Mouse (Mus musculus) left cerebral cortex, postnatal 36 days (tissue): ENCODE measurements around the gene Tns3. TPM values are rescaled to one million over a fixed set of nuclear protein-coding genes. Genes with fewer than 3 reads are reported as not detected.

Experiments
- DNase-seq, 2 experiments: peaks; one replicate each; pipeline ENCODE4 v3.0.0; 2021 to 2022; ENCODE audit warnings: low spot score in 2 of 2, mixed read lengths in 1 of 2
- intact Hi-C: fragments of 180-260 bp; cut with DNase I; formaldehyde crosslinking; loops from one replicate; pipeline ENCODE4 v1.15.1; 2025
- total RNA-seq, 2 experiments: library from RNA; stranded (reverse); gene quantifications; 2 replicates each; pipeline ENCODE4 v1.2.3; 2021

The Tns3 gene
- total RNA-seq, 2 experiments from 2014 or later = 36.9 to 39.4 TPM

- no peak for DNase-seq
- intact Hi-C loops = no loop called here
These were observed 19.9 kb upstream of the Tns3 start for GRCm38 (mm10) chr11:8684262-8684661.

- no peak for DNase-seq
- intact Hi-C loops = no loop called here
These were observed 17.0 kb upstream of the Tns3 start for GRCm38 (mm10) chr11:8681356-8681755.

DNA sequence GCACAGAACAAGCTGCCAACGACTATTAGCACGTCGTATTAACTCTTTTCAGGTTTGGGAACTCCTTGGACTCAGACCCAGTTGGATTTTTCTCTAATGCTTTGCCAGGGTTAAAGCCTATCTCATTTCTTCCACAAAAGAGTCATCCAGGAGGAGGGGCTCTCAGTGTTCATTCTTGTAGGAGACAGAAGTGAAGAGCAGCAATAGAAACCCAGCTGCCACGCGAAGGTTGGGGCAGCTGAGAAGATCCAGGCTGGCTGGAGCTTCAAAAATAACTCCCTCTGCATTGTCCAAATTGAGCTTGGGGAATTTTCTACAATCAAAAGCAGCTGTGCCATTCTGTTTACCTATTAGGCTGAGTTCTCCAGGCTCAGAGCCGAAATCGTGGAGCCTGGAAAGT, 16.3 kb upstream of the Tns3 start:
- intact Hi-C loops = no loop called here
- DNase-seq = no peak

DNA sequence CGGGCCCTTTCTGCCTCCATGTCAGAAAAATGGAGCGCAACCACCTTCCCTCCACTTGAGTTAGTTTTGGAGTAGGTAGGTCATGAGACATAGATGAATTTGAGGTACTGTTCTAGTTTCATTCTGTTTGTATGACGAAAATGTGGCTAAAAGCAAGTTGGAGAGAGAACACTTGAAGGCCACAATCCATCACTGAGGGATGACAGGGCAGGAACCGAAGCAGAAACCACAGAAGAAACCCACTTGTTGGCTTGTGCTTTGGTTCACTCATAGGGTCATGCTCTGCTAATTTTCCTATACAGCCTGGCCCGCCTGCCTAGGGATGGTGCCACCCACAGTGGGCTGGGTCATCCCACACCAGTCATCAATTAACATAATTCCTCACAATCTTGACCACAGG, 14.9 kb upstream of the Tns3 start:
- DNase-seq = no peak
- intact Hi-C loops = no loop called here

DNA sequence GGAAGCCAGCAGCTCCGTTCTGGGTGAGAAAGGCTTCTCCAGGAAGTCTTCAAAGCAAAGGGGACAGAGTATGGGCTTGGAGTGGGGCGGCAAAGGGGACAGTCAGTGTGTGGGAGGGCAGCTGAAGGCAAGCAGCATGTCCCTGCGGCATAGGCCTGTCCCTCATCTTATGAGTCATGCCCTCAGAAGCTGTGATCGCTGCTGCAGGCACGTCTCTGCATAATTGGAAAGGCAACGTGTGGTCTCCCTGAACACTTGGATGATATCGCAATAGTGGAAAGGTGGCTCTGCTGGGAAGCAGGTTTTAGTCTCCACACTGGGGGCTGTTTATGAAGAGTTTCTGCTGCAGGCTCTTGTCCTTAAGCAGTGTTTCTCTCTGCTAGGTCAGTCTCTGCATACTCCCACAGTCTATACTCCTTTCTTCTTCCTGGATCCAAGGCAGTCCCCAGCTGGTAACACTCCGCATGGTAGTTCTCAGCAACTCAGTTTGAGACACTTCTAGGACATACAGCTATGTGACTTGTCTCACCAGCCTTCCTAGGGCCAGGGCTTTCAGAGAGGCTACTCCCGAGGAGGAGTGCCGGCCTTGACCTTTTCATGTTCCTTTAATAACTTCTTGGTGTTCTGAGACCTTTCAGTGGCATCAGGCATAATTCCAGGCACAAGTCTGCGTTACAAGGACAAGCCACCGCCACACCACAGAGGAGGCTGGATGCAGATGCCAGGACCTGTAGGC, 14.1 kb upstream of the Tns3 start:
- no peak for DNase-seq
- intact Hi-C loops = no loop called here

DNA sequence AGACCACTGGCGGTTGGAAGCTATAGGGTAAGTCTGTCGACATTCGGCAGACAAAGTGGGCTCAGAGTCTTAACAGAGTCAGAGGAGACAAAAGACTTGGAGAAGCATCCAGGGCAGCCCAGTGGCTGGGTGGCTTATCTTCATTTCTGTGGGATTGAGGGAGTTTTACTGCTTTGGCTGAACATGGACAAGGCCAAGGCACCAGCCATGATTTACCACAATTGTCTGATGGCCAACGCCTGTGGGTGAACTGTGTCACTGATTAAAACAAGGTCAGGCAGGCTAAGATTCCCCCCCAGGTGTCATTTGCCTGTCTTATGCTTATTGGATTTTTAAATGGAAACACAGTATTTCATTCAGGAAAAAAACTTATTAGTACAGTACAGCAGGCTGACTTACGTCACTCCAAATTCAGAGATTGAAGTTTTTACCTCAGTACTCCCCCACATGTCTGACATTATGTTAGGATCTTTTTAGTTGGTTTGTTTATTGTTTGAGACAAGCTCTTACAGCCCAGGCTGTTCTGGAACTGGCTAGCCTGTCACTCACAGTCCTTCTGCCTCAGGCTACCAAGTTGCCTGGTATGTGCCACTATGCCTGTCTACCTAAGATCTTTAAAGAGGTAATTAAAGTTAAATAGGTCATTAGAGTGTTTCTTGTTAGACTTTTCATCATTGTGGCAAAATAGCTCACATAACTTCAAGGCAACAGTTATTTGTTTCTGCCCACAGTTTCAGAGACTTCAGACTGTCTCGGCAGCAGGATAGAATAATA, 11.6 kb upstream of the Tns3 start:
- intact Hi-C loops = no loop called here
- no peak for DNase-seq

DNA sequence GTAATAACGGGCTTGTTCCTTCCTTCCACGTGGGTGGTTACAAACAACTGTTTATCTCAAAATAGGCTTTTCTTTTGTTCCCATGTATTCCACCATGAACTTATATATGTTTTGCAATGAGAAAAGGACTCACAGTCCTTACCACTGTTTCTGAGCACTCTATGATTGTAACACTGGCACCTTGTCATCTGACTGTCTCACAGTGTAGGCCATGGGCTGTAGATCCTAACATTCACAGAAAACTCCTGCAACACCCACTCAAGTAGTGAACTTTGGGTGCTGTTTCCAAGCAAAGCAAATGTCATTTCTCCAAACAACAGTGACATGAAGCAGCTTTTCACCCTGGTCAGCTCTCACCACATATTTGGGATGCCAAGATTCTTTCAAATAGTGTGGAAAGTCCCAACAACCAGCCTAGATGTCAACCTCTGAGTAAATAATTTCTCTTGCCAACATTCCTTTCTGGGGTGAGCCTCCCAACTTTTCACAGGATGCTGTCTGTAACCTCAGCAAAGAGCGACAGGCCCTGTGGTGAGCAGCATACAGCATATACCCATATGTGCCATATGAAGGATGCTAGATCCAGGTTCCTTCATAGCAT, 10.3 kb upstream of the Tns3 start:
- intact Hi-C loops = no loop called here
- DNase-seq = no peak

DNA sequence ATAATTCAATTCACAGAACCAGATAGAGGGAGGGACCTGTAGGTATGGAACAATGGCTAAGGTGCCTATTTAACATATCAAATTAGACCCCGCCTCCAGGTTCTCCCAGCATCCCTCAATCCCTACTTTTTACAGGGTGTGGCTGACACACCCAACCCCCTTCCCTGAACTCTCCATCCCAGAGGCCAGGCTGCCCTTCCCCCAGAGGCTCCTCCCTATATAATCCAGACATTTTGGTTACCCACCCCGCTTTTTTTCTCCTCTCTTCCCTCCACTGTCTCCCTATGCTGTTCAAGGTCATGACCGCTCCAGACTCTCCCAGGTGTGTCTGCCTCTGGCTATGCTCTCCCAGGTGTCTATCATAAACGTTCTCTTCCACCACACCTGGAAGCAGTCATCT, 7.4 kb upstream of the Tns3 start:
- no peak for DNase-seq

GRCm38 (mm10) chr11:8669138-8669537, 4.8 kb upstream of the Tns3 start:
- DNase-seq = no peak
- intact Hi-C loops = no loop called here

More for the DNA sequence above, 7.4 kb upstream of the Tns3 start:
- intact Hi-C loops = no loop called here

- DNase-seq = no peak
- intact Hi-C loops = loop anchor here (5.0 kb wide), 2 partner anchors 42 to 127 kb away; no protein-coding TSS in a partner anchor
These were observed 462 bp upstream of the Tns3 start for GRCm38 (mm10) chr11:8664797-8665196.

- intact Hi-C loops = loop anchor here (5.0 kb wide), 2 partner anchors 41 to 126 kb away; no protein-coding TSS in a partner anchor
- DNase-seq = no peak
These were observed 617 bp downstream of the Tns3 start for GRCm38 (mm10) chr11:8663444-8664392.

GRCm38 (mm10) chr11:8662706-8663429, 1.5 kb downstream of the Tns3 start:
- no peak for DNase-seq
- intact Hi-C loops = loop anchor here (5.0 kb wide), 2 partner anchors 41 to 126 kb away; no protein-coding TSS in a partner anchor

DNA sequence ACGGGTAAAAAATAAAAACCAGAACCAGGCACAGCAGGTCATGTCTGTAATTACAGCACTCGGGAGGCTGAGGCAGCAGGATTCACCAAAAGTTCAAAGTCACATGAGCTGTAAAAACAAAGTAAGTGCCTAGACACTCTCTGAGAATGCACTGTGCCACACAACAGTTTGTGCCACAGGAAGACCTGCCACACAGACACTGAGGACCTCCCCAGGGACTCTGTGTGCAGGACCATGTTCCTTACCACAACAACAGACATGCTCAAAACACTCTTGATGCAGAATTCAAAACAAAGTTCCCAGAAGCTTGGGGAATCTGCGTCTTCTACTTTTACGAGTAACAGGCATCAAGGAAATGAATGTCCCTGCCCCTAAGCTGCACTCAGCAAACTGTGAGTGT, 3.4 kb downstream of the Tns3 start:
- intact Hi-C loops = loop anchor here (5.0 kb wide), 2 partner anchors 39 to 124 kb away; no protein-coding TSS in a partner anchor
- no peak for DNase-seq

DNA sequence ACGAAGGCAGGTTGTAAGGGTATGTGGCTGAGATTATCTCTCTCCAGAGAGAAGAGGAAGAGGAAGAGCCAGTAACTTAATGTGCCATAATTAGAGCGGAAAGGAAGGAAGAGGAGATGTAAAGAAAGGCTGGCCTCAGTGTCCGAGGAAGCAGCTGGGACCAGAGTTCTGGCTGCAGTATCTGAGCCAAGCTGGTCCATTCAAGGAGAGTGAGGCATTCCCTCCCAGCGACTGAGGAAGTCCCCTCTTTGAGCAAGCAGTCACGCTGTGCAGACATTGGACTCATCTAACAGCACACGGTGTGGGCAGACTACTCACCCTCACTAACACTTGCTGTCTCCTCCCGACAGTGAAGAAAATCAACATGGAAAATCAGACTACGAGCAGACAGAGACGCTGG, 4.5 kb downstream of the Tns3 start:
- intact Hi-C loops = loop anchor here (5.0 kb wide), 2 partner anchors 38 to 123 kb away; no protein-coding TSS in a partner anchor
- DNase-seq = no peak

- DNase-seq = no peak
- intact Hi-C loops = no loop called here
These were observed 5.3 kb downstream of the Tns3 start for GRCm38 (mm10) chr11:8659061-8659460.

DNA sequence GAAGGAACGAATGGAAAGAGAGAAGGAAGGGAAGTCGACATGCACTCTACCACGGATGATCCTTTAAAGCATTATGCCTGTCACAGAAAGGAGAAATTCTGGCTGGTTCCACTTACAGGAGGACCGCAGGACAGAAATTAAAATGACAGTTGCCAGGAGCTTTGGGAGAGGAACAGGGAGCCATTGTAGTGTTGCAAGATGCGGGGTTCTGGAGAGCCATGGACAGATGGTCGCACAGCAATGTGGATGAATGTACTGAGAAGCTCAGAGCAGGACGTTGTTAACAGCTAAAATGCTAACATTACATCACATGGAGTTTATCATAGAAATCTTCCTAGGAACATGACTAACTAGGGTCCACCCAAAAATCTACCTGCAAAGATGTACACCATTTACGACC, 6.8 kb downstream of the Tns3 start:
- no peak for DNase-seq
- intact Hi-C loops = no loop called here

DNA sequence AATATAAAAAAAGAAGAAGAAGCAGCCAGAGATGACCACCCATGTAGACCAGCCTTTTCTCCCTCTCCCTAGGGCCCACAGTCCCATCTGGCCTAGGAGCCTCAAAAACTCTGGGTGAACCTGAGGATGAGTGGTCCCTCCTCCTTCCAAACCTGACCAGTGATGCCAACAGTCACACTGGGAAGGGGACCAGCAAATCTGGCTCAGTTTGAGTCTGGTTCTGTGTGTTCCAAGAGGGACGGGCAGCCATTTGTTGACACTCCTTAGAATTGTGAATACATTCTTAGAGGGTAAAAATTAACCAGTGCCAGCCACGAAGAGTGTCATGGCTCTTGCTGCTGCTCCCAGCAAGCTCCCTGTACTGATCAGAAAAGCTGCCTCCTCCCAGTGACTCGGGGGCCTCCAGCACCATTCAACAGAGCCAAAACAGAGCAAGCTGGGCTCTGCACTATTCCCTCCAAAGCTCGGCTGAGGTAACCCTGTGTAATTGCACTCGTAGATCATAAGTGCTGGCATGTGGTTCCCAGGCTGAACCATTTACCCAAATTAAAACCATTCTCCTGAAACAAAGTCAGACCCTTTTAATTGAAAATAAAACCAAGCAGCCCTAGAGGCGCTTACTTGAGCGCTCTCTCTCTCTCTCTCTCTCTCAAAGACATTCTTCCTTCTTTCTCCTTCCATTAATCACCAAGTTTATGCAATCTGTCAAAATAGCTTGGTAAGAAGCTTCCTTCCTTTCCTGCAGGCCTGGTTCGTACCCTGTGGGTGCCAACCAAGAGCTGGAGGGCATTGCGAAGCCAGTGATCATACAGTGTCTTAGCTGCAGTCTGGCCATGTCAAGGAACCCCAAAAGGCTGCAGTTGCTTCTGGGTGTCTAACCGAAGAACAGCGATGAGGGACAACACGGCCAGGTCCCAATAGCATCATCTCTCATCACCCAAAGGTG, 7.6 kb downstream of the Tns3 start:
- DNase-seq = no peak
- intact Hi-C loops = no loop called here
